Mouse (Mus musculus) stomach, embryonic 14.5 days (tissue): ENCODE measurements around the gene Mospd3. TPM values are rescaled to one million over a fixed set of nuclear protein-coding genes. Genes with fewer than 3 reads are reported as not detected.

Source experiments
- ATAC-seq: fragments of 200-750 bp; cut with Nextera tagmentation; 2 replicates; pipeline ENCODE4 v1.8.0; 2017; ENCODE audit warnings: low read depth, moderate TSS enrichment; ENCODE audit not compliant: insufficient number of reproducible peaks, insufficient read depth, low FRiP score
- H3K27ac ChIP-seq: fragments of 300-500 bp; sonication (generic); 2 replicates; pipeline ENCODE4 v1.5.1; 2014; ENCODE audit warnings: mild to moderate bottlenecking, low read length, moderate library complexity, mixed read lengths
- H3K27me3 ChIP-seq: fragments of 300-500 bp; sonication (generic); 2 replicates; pipeline ENCODE4 v1.6.1; 2014; ENCODE audit warnings: low read length, control low read depth, mixed read lengths; ENCODE audit not compliant: control insufficient read depth, insufficient read depth
- H3K36me3 ChIP-seq: fragments of 300-500 bp; sonication (generic); 2 replicates; pipeline ENCODE4 v1.6.1; 2014; ENCODE audit warnings: mild to moderate bottlenecking, control low read depth, low read length, moderate library complexity, mixed read lengths; ENCODE audit not compliant: control insufficient read depth, insufficient read depth
- H3K4me1 ChIP-seq: fragments of 300-500 bp; sonication (generic); 2 replicates; pipeline ENCODE4 v1.6.1; 2014; ENCODE audit warnings: low read length, control low read depth, mixed read lengths; ENCODE audit not compliant: control insufficient read depth, insufficient read depth
- H3K4me2 ChIP-seq: fragments of 300-500 bp; sonication (generic); replicated peaks from 2 replicates; pipeline ENCODE4 v1.6.1; 2014; ENCODE audit warnings: low read depth, low read length, control low read depth
- H3K4me3 ChIP-seq: fragments of 300-500 bp; sonication (generic); 2 replicates; pipeline ENCODE4 v1.5.1; 2014; ENCODE audit warnings: low read depth, low read length, control low read depth
- H3K9ac ChIP-seq: fragments of 300-500 bp; sonication (generic); replicated peaks from 2 replicates; pipeline ENCODE4 v1.6.1; 2014; ENCODE audit warnings: low read depth, mild to moderate bottlenecking, control low read depth, low read length, moderate library complexity, mixed read lengths
- H3K9me3 ChIP-seq: fragments of 300-500 bp; sonication (generic); 2 replicates; pipeline ENCODE4 v1.6.1; 2016; ENCODE audit warnings: low read depth, low read length, control low read depth; ENCODE audit not compliant: control insufficient read depth
- WGBS: fragments of 180-500 bp; shearing (Covaris S2); extraction: QIAGEN DNeasy Blood & Tissue Kit; methylation state at CpG from one replicate; pipeline ENCODE4 v1.1.7; 2014; 5-methylcytosine and 5-hydroxymethylcytosine counted together
- polyA plus RNA-seq: library from polyadenylated mRNA; unstranded; fragments of >200 nt; fragmentation: Nextera tagmentation; extraction: Ambion mirVana; gene quantifications from 2 replicates; pipeline ENCODE4 v1.2.1, GENCODE M21; 2014

The Mospd3 gene
- polyA plus RNA-seq, 1 experiment from 2014 or later, result 34.2 TPM

DNA sequence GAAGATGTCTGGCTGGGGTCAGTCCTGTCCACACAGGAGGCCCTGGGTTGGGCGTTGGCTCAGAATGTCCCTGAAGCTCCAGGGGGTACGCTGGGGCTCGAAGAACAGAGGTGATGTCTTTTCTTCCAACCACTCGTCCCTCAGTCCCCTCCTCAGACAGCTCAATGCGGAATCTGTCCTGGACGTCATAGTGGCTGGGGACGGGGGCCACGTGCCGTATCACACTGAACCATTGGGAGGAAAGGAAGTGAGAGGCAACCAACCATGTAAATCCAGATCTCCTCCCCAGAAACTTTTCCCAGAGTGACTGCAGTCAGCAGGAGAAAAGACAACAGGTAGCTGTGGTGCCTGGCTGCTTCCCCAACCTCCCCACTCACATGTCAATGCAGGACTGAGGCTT is 1.3 kb downstream of the Mospd3 start:
- Histone ChIP-seq H3K4me2 (peak overlapping the region; percentile 81), H3K4me3 (peak overlapping the region; percentile 64), H3K4me1 (peaks cover 16% of the 10 kb centered on the region), H3K36me3 (0 out of 2 replicates have a peak, but pooled peaks cover 2% of the 10 kb centered on the region), H3K9me3 (no peaks in the 10 kb centered on the region), H3K9ac (peak overlapping the region; percentile 73), H3K27me3 (no peaks in the 10 kb centered on the region), H3K27ac (no peak overlapping the region; the same call in 1 of the 2 replicates)
- WGBS, result 68% methylated on average over 9 of the region's 9 CpGs
- no peak for ATAC-seq

- no peaks in the 10 kb centered on the region for H3K9me3 ChIP-seq
- no peaks in the 10 kb centered on the region for H3K27me3 ChIP-seq
- 0 out of 2 replicates have a peak, but pooled peaks cover 2% of the 10 kb centered on the region for H3K36me3 ChIP-seq
- peaks cover 16% of the 10 kb centered on the region for H3K4me1 ChIP-seq
- ATAC-seq, result no peak
- no peak overlapping the region for H3K27ac ChIP-seq
- no peak overlapping the region for H3K9ac ChIP-seq
- no peak overlapping the region for H3K4me3 ChIP-seq
- H3K4me2 ChIP-seq, result no peak overlapping the region
- 81% methylated on average over 2 of the region's 2 CpGs for WGBS
These were observed 2.6 kb downstream of the Mospd3 start for GRCm38 (mm10) chr5:137598100-137598826.

DNA sequence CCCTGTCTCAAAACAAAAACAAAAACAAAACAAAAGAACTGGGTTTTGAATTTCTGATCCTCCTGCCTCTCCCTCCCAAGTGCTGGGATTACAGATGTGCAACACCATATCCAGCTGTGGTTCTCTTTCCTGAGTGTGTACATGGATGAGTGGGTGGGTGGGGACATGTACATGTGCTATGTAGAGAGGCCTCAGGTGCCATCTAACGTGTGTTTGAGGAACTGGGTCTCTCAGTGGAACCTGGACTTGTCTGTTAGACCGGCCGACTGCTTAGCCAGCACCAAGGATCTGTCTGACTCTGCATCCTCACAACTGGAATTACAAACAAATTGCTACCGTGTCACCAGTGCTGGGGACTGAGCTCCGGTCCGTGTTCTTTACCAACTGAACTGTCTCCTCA is 3.2 kb downstream of the Mospd3 start:
- H3K9ac ChIP-seq, result no peak overlapping the region
- ATAC-seq, result no peak
- WGBS, result 93% methylated on average over 6 of the region's 6 CpGs
- 0 out of 2 replicates have a peak, but pooled peaks cover 2% of the 10 kb centered on the region for H3K36me3 ChIP-seq
- no peak overlapping the region for H3K27ac ChIP-seq
- H3K4me2 ChIP-seq, result no peak overlapping the region
- no peaks in the 10 kb centered on the region for H3K9me3 ChIP-seq
- no peaks in the 10 kb centered on the region for H3K27me3 ChIP-seq
- peaks cover 15% of the 10 kb centered on the region for H3K4me1 ChIP-seq
- no peak overlapping the region for H3K4me3 ChIP-seq

- WGBS, result 30% methylated on average over 27 of the region's 30 CpGs
- H3K27ac ChIP-seq, result peak overlapping the region; percentile 22; the same call in 1 of the 2 replicates
- H3K9me3 ChIP-seq, result no peaks in the 10 kb centered on the region
- no peak overlapping the region for H3K9ac ChIP-seq
- no peak for ATAC-seq
- 0 out of 2 replicates have a peak, but pooled peaks cover 2% of the 10 kb centered on the region for H3K36me3 ChIP-seq
- no peak overlapping the region for H3K4me3 ChIP-seq
- peak overlapping the region; percentile 29; the same call in 1 of the 2 replicates for H3K4me2 ChIP-seq
- no peaks in the 10 kb centered on the region for H3K27me3 ChIP-seq
- peaks cover 10% of the 10 kb centered on the region; the same call in 1 of the 2 replicates for H3K4me1 ChIP-seq
These were observed 4.1 kb downstream of the Mospd3 start for GRCm38 (mm10) chr5:137596601-137597261.

GRCm38 (mm10) chr5:137595921-137596320 is 4.9 kb downstream of the Mospd3 start:
- Histone ChIP-seq H3K4me3 (no peak overlapping the region), H3K4me1 (peaks cover 10% of the 10 kb centered on the region; the same call in 1 of the 2 replicates), H3K27me3 (no peaks in the 10 kb centered on the region), H3K27ac (no peak overlapping the region), H3K4me2 (no peak overlapping the region), H3K9ac (no peak overlapping the region), H3K36me3 (0 out of 2 replicates have a peak, but pooled peaks cover 2% of the 10 kb centered on the region), H3K9me3 (no peaks in the 10 kb centered on the region)
- no peak for ATAC-seq
- WGBS, result 79% methylated on average over 7 of the region's 7 CpGs

DNA sequence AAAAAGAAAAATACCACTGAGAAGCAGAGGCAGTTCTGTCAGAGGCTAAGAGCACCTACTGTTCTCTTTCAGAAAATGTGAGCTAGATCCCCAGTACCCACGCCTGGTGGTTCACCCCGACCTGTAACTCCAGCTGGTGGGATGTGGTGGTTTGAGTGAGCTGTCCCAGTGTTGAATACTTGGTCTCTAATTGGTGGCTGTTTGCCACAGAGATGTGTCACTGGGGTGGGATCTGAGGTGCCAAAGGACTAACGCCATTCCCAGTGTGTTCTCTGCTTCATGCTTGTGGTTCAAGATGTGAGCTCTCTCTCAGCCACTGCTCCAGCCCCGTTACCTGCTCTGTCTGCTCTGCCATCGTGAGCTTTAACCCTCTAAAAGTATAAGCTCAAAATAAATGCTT is 10.4 kb downstream of the Mospd3 start:
- no peak for ATAC-seq
- no peak overlapping the region for H3K4me3 ChIP-seq
- H3K9me3 ChIP-seq, result peaks cover 2% of the 10 kb centered on the region; the same call in 1 of the 2 replicates
- 78% methylated on average over 5 of the region's 5 CpGs for WGBS
- no peak overlapping the region for H3K4me2 ChIP-seq
- H3K36me3 ChIP-seq, result no peaks in the 10 kb centered on the region
- no peak overlapping the region for H3K27ac ChIP-seq
- H3K9ac ChIP-seq, result no peak overlapping the region
- H3K4me1 ChIP-seq, result no peaks in the 10 kb centered on the region
- no peaks in the 10 kb centered on the region for H3K27me3 ChIP-seq

DNA sequence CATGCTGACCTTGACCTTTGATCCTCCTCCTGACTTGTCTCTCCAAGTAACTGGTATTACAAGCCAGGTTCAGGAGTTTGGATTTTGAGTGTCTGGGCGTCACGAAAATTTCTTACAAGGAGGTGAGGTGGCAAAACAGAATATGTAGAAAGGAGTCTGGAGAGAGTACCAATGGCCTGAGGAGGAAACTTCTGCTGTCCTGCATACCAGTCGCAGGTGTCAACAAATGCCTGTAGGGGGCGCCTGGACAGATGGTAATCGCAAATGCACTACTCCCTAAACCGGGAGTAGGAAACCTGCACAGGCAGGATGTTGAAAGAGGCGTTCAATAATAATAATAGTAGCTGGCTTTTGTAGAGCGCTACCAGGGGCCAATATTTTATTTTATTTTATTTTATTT is 15.9 kb downstream of the Mospd3 start:
- no peak overlapping the region for H3K27ac ChIP-seq
- ATAC-seq, result no peak
- H3K27me3 ChIP-seq, result 0 out of 2 replicates have a peak, but pooled peaks cover 2% of the 10 kb centered on the region
- H3K4me1 ChIP-seq, result no peaks in the 10 kb centered on the region
- WGBS, result 36% methylated on average over 8 of the region's 8 CpGs
- peaks cover 2% of the 10 kb centered on the region; the same call in 1 of the 2 replicates for H3K9me3 ChIP-seq
- no peak overlapping the region for H3K4me3 ChIP-seq
- H3K9ac ChIP-seq, result no peak overlapping the region
- no peaks in the 10 kb centered on the region for H3K36me3 ChIP-seq
- H3K4me2 ChIP-seq, result no peak overlapping the region

DNA sequence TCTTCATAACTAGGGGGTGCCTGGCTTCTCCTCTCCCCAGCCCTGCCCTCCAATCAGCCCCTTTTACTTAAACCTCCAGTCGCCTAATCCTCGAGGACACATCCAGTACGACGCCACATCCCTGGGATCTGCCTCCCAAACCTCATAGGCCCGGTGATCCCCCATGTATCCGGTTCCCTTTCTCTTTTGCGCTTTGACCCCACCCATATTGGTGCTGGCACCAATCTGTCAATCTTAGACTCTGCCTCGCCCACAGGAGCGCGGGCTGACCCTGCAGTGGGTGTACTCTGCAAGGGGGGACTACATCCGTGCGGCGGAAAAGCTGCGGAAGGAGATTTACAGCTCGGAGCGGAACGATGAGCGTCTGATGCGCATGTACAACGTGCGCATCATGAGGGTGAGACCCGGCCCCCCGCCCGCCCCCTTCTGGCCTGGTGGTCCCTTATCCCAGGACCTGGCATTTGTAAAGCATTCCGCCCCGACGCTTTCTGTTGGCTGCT is 17.1 kb downstream of the Mospd3 start:
- H3K4me1 ChIP-seq, result no peaks in the 10 kb centered on the region
- ATAC-seq, result peak; percentile 40; the same call in 1 of the 2 replicates
- 0 out of 2 replicates have a peak, but pooled peaks cover 2% of the 10 kb centered on the region for H3K27me3 ChIP-seq
- no peak overlapping the region; the same call in 1 of the 2 replicates for H3K9ac ChIP-seq
- H3K9me3 ChIP-seq, result peaks cover 2% of the 10 kb centered on the region; the same call in 1 of the 2 replicates
- 14% methylated on average over 27 of the region's 27 CpGs for WGBS
- peak overlapping the region; percentile 30 for H3K4me2 ChIP-seq
- H3K36me3 ChIP-seq, result no peaks in the 10 kb centered on the region
- peak overlapping the region; percentile 16 for H3K4me3 ChIP-seq
- H3K27ac ChIP-seq, result no peak overlapping the region
